9 mouse cellular contexts compared by ENCODE assay signal in the genomic region with DNA sequence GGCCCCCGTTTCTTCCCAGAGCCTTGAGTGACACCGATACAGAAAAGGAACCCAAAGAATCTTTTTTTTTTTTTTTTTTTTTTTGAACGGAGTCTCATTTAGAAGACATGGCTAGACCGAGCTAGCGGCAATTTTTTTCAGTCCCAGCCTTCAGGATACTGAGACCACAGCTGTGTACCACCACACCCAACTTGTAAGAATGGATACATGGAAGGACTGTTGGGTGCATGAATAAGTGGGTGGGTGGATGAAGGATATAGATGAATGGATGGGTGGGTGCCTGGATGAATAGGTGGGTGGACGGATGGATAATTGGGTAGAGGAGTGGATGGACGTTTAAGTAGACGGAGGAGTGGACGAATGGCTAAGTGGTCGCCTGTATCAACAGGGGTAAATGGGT. TPM values are rescaled to one million over a fixed set of nuclear protein-coding genes. Genes with fewer than 3 reads are reported as not detected.
DNase-seq lines count a peak whose midpoint lies in the region; ATAC-seq and TF ChIP-seq lines count a peak whose summit lies in the region.
"Had no signal": no experiment of that assay in that cellular context is flagged by ENCODE, and none has a peak within 500 bp of the region (broad histone marks: within the 10 kb centered on the region; RNA-seq: fewer than 3 reads in every experiment).

No protein-coding gene starts in this region.

- no peak for TF ChIP-seq CTCF in ES-Bruce4 (IDR thresholded peaks at IDR 0.05; ENCODE audit: low read depth, low read length)

- TF ChIP-seq POLR2A in ES-Bruce4 (IDR thresholded peaks at IDR 0.05; ENCODE audit: insufficient read depth, low read length), result no peak

- H3K9ac ChIP-seq in heart, embryonic 14.5 days (ENCODE audit: low read length), result peak overlapping the region; percentile 79
- H3K9ac ChIP-seq in ES-Bruce4 (ENCODE audit: low read depth, poor library complexity, severe bottlenecking), result peak overlapping the region; percentile 54
- H3K9ac ChIP-seq in forebrain, embryonic 15.5 days (replicated peaks), result peak overlapping the region; percentile 64
- H3K9ac ChIP-seq in liver, embryonic 16.5 days (ENCODE audit: low read depth, low read length), result peak overlapping the region; percentile 56

- H3K4me2 ChIP-seq in heart, embryonic 14.5 days (ENCODE audit: low read length), result peak overlapping the region; percentile 86
- H3K4me2 ChIP-seq in forebrain, embryonic 15.5 days (replicated peaks), result peak overlapping the region; percentile 79
- H3K4me2 ChIP-seq in liver, embryonic 16.5 days (ENCODE audit: low read depth, low read length), result peak overlapping the region; percentile 86

- no peak overlapping the region for H3K27ac ChIP-seq in heart, embryonic 14.5 days (replicated peaks in 1 of 2; ENCODE audit: control insufficient read depth in 1 of 2, insufficient read depth in 1 of 2, low read depth in 2 of 2, low read length in 2 of 2)
- H3K27ac ChIP-seq in ES-Bruce4 (ENCODE audit: insufficient read depth, low read length), result no peak overlapping the region
- H3K27ac ChIP-seq in forebrain, embryonic 15.5 days (replicated peaks), result no peak overlapping the region
- H3K27ac ChIP-seq in liver, embryonic 16.5 days (ENCODE audit: low read length), result no peak overlapping the region

- TF ChIP-seq EP300 in ES-Bruce4 (IDR thresholded peaks at IDR 0.05; ENCODE audit: insufficient read depth, low read depth, low read length), result no peak

- H3K4me1 ChIP-seq in heart, embryonic 14.5 days (ENCODE audit: control insufficient read depth in 2 of 2, insufficient read depth in 2 of 2, low read length in 2 of 2), result peaks cover 0 to 10% of the 10 kb centered on the region in 2 experiments; a peak in 2 of 4 replicates
- peaks cover 3% of the 10 kb centered on the region for H3K4me1 ChIP-seq in ES-Bruce4 (ENCODE audit: control insufficient read depth, insufficient read depth, low read length)
- peaks cover 18% of the 10 kb centered on the region for H3K4me1 ChIP-seq in forebrain, embryonic 15.5 days
- H3K4me1 ChIP-seq in liver, embryonic 16.5 days (ENCODE audit: control insufficient read depth, low read depth, low read length), result peaks cover 14% of the 10 kb centered on the region

- DNase-seq in heart, adult 9 months (ENCODE audit: low spot score in 2 of 2), result no peak
- no peak for DNase-seq in urinary bladder, postnatal 14 days (ENCODE audit: low spot score)
- no peak for DNase-seq in cerebellum, adult 9-10 months
- DNase-seq in gastrocnemius, postnatal 14 days, result no peak

- WGBS in heart, embryonic 14.5 days, result 11% methylated on average over 10 of the region's 10 CpGs
- 7% methylated on average over 10 of the region's 10 CpGs for WGBS in forebrain, embryonic 15.5 days
- WGBS in liver, embryonic 16.5 days (ENCODE audit: insufficient replicate concordance), result 3% methylated on average over 10 of the region's 10 CpGs

- no peaks in the 10 kb centered on the region for H3K9me3 ChIP-seq in heart, embryonic 14.5 days (ENCODE audit: control insufficient read depth, low read length)
- H3K9me3 ChIP-seq in ES-Bruce4 (replicated peaks; ENCODE audit: control insufficient read depth, insufficient read depth, low read length, poor library complexity, severe bottlenecking), result no peaks in the 10 kb centered on the region
- H3K9me3 ChIP-seq in forebrain, embryonic 15.5 days, result no peaks in the 10 kb centered on the region
- no peaks in the 10 kb centered on the region for H3K9me3 ChIP-seq in liver, embryonic 16.5 days (replicated peaks; ENCODE audit: control insufficient read depth, low read length)

- intact Hi-C loops in gastrocnemius, postnatal 14 days (cut with DNase I; ENCODE audit: low total_unique reads), result loop anchor here (5.0 kb wide), 1 partner anchor 48 kb away; no protein-coding TSS in a partner anchor

- peak overlapping the region; percentile 55 to 67 for H3K4me3 ChIP-seq in heart, embryonic 14.5 days (ENCODE audit: control insufficient read depth in 1 of 2, insufficient read depth in 1 of 2, low read depth in 1 of 2, low read length in 2 of 2)
- peak overlapping the region; percentile 88 for H3K4me3 ChIP-seq in ES-Bruce4 (ENCODE audit: low read depth, low read length)
- H3K4me3 ChIP-seq in forebrain, embryonic 15.5 days, result peak overlapping the region; percentile 87
- H3K4me3 ChIP-seq in liver, embryonic 16.5 days (ENCODE audit: low read depth, low read length), result peak overlapping the region; percentile 68

- H3K36me3 ChIP-seq in heart, embryonic 14.5 days (ENCODE audit: control insufficient read depth, insufficient read depth, low read length), result peaks cover 3% of the 10 kb centered on the region; the same call in 1 of the 2 replicates
- 0 out of 2 replicates have a peak, but pooled peaks cover 2% of the 10 kb centered on the region for H3K36me3 ChIP-seq in ES-Bruce4 (ENCODE audit: control insufficient read depth, insufficient read depth, low read length, poor library complexity, severe bottlenecking)
- peaks cover 4% of the 10 kb centered on the region; the same call in 1 of the 2 replicates for H3K36me3 ChIP-seq in forebrain, embryonic 15.5 days
- no peaks in the 10 kb centered on the region for H3K36me3 ChIP-seq in liver, embryonic 16.5 days (ENCODE audit: control insufficient read depth, insufficient read depth)

- no peak for ATAC-seq in heart, embryonic 14.5 days (ENCODE audit: insufficient number of reproducible peaks, insufficient read depth, low FRiP score, low read depth)
- no peak; the same call in 1 of the 2 replicates for ATAC-seq in forebrain, embryonic 15.5 days (replicated peaks)
- no peak for ATAC-seq in liver, embryonic 16.5 days (ENCODE audit: low read depth)

- no peaks in the 10 kb centered on the region for H3K27me3 ChIP-seq in heart, embryonic 14.5 days (ENCODE audit: control insufficient read depth, insufficient read depth, low read length)
- no peaks in the 10 kb centered on the region for H3K27me3 ChIP-seq in ES-Bruce4 (ENCODE audit: control insufficient read depth, insufficient read depth, low read length, poor library complexity, severe bottlenecking)
- H3K27me3 ChIP-seq in forebrain, embryonic 15.5 days, result no peaks in the 10 kb centered on the region
- no peaks in the 10 kb centered on the region for H3K27me3 ChIP-seq in liver, embryonic 16.5 days (ENCODE audit: control insufficient read depth, insufficient read depth, low read depth, low read length)

RNA-seq across cellular contexts. Expression of a gene that starts 0.4 kb away (rescaled TPM):
- polyA plus RNA-seq in heart, embryonic 14.5 days (2014; fragmentation: Nextera tagmentation; extraction: Ambion mirVana), result 15.4 and 17.0 TPM in 2 replicates
- polyA plus RNA-seq in ES-Bruce4 (2011; ENCODE audit: insufficient read depth, insufficient read length, low read depth, missing spikeins), result 44.5 and 48.7 TPM in 2 replicates
- polyA plus RNA-seq in forebrain, embryonic 15.5 days (2015; fragmentation: Nextera tagmentation; extraction: Ambion mirVana), result 20.4 and 21.0 TPM in 2 replicates
- 10.5 and 10.8 TPM in 2 replicates for polyA plus RNA-seq in liver, embryonic 16.5 days (2015; fragmentation: Nextera tagmentation; extraction: Ambion mirVana)
- 1 to 10 TPM; 9.2 TPM for total RNA-seq in gastrocnemius, postnatal 14 days (2021)

RNA-seq across cellular contexts. Expression of a gene that starts 24.4 kb away (rescaled TPM):
- 5.9 and 7.0 TPM in 2 replicates for polyA plus RNA-seq in heart, embryonic 14.5 days (2014; fragmentation: Nextera tagmentation; extraction: Ambion mirVana)
- 10.7 and 11.3 TPM in 2 replicates for polyA plus RNA-seq in ES-Bruce4 (2011; ENCODE audit: insufficient read depth, insufficient read length, low read depth, missing spikeins)
- 14.2 and 17.5 TPM in 2 replicates for polyA plus RNA-seq in forebrain, embryonic 15.5 days (2015; fragmentation: Nextera tagmentation; extraction: Ambion mirVana)
- 2.3 and 2.7 TPM in 2 replicates for polyA plus RNA-seq in liver, embryonic 16.5 days (2015; fragmentation: Nextera tagmentation; extraction: Ambion mirVana)
- 10 to 100 TPM in 1 of 2 experiments, 1 to 10 TPM in 1; 8.6 to 10.2 TPM for total RNA-seq in gastrocnemius, postnatal 14 days (2021)

RNA-seq across cellular contexts. Expression of a gene that starts 37.0 kb away (rescaled TPM):
- polyA plus RNA-seq in heart, embryonic 14.5 days (2014; fragmentation: Nextera tagmentation; extraction: Ambion mirVana), result 1.3 and 1.8 TPM in 2 replicates
- polyA plus RNA-seq in ES-Bruce4 (2011; ENCODE audit: insufficient read depth, insufficient read length, low read depth, missing spikeins), result not detected in 2 replicates
- polyA plus RNA-seq in forebrain, embryonic 15.5 days (2015; fragmentation: Nextera tagmentation; extraction: Ambion mirVana), result 7.3 and 8.2 TPM in 2 replicates
- polyA plus RNA-seq in liver, embryonic 16.5 days (2015; fragmentation: Nextera tagmentation; extraction: Ambion mirVana), result 0.07 and 0.15 TPM in 2 replicates
- total RNA-seq in gastrocnemius, postnatal 14 days (2021), result 1 to 10 TPM; 2.2 to 2.4 TPM
- total RNA-seq: common myeloid progenitor, adult 5-6 weeks had no signal

RNA-seq across cellular contexts. Expression of a gene that starts 54.9 kb away (rescaled TPM):
- polyA plus RNA-seq in heart, embryonic 14.5 days (2014; fragmentation: Nextera tagmentation; extraction: Ambion mirVana), result 0.32 and 0.36 TPM in 2 replicates
- polyA plus RNA-seq in ES-Bruce4 (2011; ENCODE audit: insufficient read depth, insufficient read length, low read depth, missing spikeins), result not detected in 2 replicates
- polyA plus RNA-seq in forebrain, embryonic 15.5 days (2015; fragmentation: Nextera tagmentation; extraction: Ambion mirVana), result 0.13 and 0.20 TPM in 2 replicates
- 1.2 and 1.6 TPM in 2 replicates for polyA plus RNA-seq in liver, embryonic 16.5 days (2015; fragmentation: Nextera tagmentation; extraction: Ambion mirVana)
- total RNA-seq in gastrocnemius, postnatal 14 days (2021), result under 1 TPM; 0.39 to 0.60 TPM
